Mouse (Mus musculus) heart, embryonic 16.5 days (tissue): ENCODE results near the gene Mbd5. TPM values are rescaled to one million over a fixed set of nuclear protein-coding genes. Genes with fewer than 3 reads are reported as not detected.
A peak's percentile ranks its signal among the peaks of the same experiment; 100 is the strongest.

ENCODE experiments used
- ATAC-seq: fragments of 200-750 bp; cut with Nextera tagmentation; replicated peaks from 2 replicates; pipeline ENCODE4 v1.8.0; 2017; ENCODE audit warnings: moderate number of reproducible peaks; ENCODE audit not compliant: insufficient read depth, low FRiP score; ENCODE audit errors: extremely low read depth
- H3K27ac ChIP-seq: fragments of 300-500 bp; sonication (generic); 2 replicates; pipeline ENCODE4 v1.5.1; 2014; ENCODE audit warnings: mild to moderate bottlenecking, low read length, control low read depth, moderate library complexity
- H3K27me3 ChIP-seq: fragments of 300-500 bp; sonication (generic); 2 replicates; pipeline ENCODE4 v1.6.1; 2014; ENCODE audit warnings: low read length, mixed read lengths; ENCODE audit not compliant: control insufficient read depth, insufficient read depth
- H3K36me3 ChIP-seq: fragments of 300-500 bp; sonication (generic); 2 replicates; pipeline ENCODE4 v1.6.1; 2014; ENCODE audit not compliant: control insufficient read depth, insufficient read depth
- H3K4me1 ChIP-seq: fragments of 300-500 bp; sonication (generic); 2 replicates; pipeline ENCODE4 v1.6.1; 2014; ENCODE audit warnings: low read length, mixed read lengths; ENCODE audit not compliant: control insufficient read depth, insufficient read depth
- H3K4me2 ChIP-seq: fragments of 300-500 bp; sonication (generic); 2 replicates; pipeline ENCODE4 v1.6.1; 2014; ENCODE audit warnings: low read depth, mild to moderate bottlenecking, control low read depth, low read length
- H3K4me3 ChIP-seq: fragments of 300-500 bp; sonication (generic); 2 replicates; pipeline ENCODE4 v1.5.1; 2014; ENCODE audit warnings: mild to moderate bottlenecking, control low read depth, low read length
- H3K9ac ChIP-seq: fragments of 300-500 bp; sonication (generic); 2 replicates; pipeline ENCODE4 v1.6.1; 2014; ENCODE audit warnings: low read length, control low read depth
- H3K9me3 ChIP-seq: fragments of 300-500 bp; sonication (generic); replicated peaks from 2 replicates; pipeline ENCODE4 v1.6.1; 2016; ENCODE audit warnings: low read length; ENCODE audit not compliant: control insufficient read depth
- WGBS: fragments of 180-500 bp; shearing (Covaris S2); extraction: QIAGEN DNeasy Blood & Tissue Kit; methylation state at CpG from one replicate; pipeline ENCODE4 v1.1.7; 2014; 5-methylcytosine and 5-hydroxymethylcytosine counted together
- polyA plus RNA-seq: library from polyadenylated mRNA; unstranded; fragments of >200 nt; fragmentation: Nextera tagmentation; extraction: Ambion mirVana; gene quantifications from 2 replicates; pipeline ENCODE4 v1.2.1, GENCODE M21; 2015

The Mbd5 gene
- polyA plus RNA-seq, 1 experiment from 2014 or later: 21.8 TPM

DNA sequence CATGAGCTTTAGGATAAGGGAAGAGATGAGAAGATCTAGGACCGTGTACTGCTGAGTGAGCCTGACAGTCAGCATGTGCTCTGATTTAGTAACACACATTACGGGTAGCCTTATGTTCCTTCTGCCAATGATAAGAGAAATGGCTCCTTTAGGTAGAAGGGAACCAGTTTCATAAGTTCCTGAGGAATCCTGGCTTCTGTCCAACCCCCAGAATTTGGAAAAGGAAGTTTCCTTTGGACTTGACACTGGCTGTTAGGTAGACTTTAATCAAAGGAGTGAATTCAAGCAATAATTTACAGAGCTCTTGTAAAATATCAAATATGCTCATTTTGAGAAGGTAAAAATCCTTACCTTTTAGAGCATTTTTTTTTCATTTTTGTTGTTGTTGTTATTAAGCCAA lies 396.5 kb downstream of the Mbd5 start:
- no peaks in the 10 kb centered on the region for H3K9me3 ChIP-seq
- 41% methylated on average over 2 of the region's 2 CpGs for WGBS
- H3K4me1 ChIP-seq: peaks cover 7% of the 10 kb centered on the region
- no peak overlapping the region for H3K4me3 ChIP-seq
- no peak overlapping the region for H3K4me2 ChIP-seq
- ATAC-seq: no peak
- no peak overlapping the region for H3K9ac ChIP-seq
- H3K36me3 ChIP-seq: no peaks in the 10 kb centered on the region
- no peaks in the 10 kb centered on the region for H3K27me3 ChIP-seq
- H3K27ac ChIP-seq: no peak overlapping the region

DNA sequence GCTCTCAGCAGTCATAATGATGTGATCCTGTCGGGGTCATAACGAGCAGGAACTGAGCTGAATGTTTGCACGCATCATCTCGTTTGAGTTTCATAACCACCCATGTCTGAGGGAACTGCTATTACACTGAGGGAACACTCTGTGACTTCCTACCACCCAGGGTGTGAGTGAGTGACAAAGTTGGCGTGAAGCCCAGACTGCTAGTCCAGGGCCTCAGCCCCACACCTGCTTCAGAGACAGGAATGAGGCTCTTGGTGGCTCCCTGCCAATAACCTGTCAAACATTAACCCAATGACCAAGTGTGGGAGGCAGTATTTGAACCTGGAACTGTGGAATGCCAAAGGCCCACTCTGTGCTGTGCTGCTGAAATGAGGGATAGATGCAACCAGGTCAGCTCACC lies 400.5 kb downstream of the Mbd5 start:
- 12% methylated on average over 5 of the region's 5 CpGs for WGBS
- 0 out of 2 replicates have a peak overlapping the region, but pooled peaks have one; percentile 14 for H3K4me2 ChIP-seq

DNA sequence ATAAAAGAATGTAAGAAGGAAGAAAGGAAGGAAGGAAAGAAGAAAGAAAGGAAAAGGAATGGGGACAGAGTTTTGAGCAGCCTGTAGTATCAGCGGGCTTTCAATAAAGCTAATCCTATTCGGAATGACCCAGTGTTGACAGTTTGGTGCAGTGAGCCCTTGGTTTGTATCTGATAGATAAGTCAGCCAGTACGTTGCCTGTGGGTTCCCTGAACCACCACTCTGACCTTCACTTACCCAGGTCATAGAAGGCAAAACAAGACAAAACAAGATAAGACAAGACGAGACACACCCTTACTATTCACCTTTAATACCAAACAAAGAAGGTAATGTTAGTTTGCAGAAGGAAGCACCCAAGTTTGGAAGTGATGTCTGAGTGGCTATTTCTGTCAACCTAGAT lies 401.5 kb downstream of the Mbd5 start:
- ATAC-seq: no peak
- Histone ChIP-seq H3K4me2 (no peak overlapping the region), H3K27ac (peak overlapping the region; percentile 53; the same call in 1 of the 2 replicates), H3K27me3 (no peaks in the 10 kb centered on the region), H3K9me3 (no peaks in the 10 kb centered on the region), H3K36me3 (no peaks in the 10 kb centered on the region), H3K4me1 (peaks cover 11% of the 10 kb centered on the region), H3K4me3 (no peak overlapping the region), H3K9ac (no peak overlapping the region)
- 45% methylated on average over 4 of the region's 4 CpGs for WGBS

More for the DNA sequence above, 400.5 kb downstream of the Mbd5 start:
- Histone ChIP-seq H3K27me3 (no peaks in the 10 kb centered on the region), H3K9me3 (no peaks in the 10 kb centered on the region), H3K4me1 (peaks cover 11% of the 10 kb centered on the region), H3K36me3 (no peaks in the 10 kb centered on the region), H3K4me3 (no peak overlapping the region), H3K9ac (no peak overlapping the region), H3K27ac (peak overlapping the region; percentile 87)
- ATAC-seq: peak; percentile 99

DNA sequence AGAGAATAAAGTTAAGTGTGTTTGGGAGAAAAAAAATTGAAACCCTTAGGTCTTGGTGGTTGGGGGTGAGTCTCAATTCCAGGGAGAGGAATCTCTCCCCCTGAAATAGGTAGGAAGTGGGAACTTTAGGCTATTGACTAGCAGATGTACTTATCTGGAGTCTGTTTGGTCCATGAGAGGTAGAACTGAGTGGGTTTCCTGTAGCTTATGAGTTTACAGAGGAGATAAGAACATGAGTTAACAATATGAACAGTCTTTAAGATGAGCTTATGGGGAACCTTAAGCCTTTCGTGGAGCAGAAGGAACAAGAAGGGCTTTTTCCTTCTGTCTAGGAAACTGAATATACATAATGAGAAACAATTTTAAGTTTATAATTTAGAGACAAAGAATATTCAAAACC lies 404.8 kb downstream of the Mbd5 start:
- H3K36me3 ChIP-seq: no peaks in the 10 kb centered on the region
- H3K27me3 ChIP-seq: no peaks in the 10 kb centered on the region
- peaks cover 10% of the 10 kb centered on the region for H3K4me1 ChIP-seq
- 80% methylated on average over 1 of the region's 1 CpGs for WGBS
- no peak for ATAC-seq
- no peaks in the 10 kb centered on the region for H3K9me3 ChIP-seq
- no peak overlapping the region for H3K9ac ChIP-seq
- H3K27ac ChIP-seq: no peak overlapping the region
- H3K4me3 ChIP-seq: no peak overlapping the region
- no peak overlapping the region for H3K4me2 ChIP-seq

DNA sequence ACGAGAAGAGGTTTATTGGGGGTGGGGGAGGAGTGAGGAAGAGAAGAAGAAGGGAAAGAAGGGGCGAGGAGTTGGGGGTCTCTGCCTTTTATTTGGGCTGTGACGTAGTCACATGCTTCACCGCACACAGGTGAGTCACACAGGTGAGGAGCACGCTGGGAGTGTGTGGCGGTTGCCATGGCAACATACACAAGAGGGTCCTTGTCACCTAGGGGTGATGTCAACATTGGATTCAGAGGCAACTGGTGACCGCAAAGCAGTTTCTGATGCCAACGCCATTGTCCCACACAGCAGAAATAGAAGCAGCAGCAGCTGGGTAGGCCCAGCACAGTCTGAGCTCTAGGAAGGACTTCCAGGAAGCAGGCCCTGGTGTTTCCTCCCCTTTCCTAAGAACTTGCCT lies 406.6 kb downstream of the Mbd5 start:
- Histone ChIP-seq H3K9me3 (no peaks in the 10 kb centered on the region), H3K27me3 (no peaks in the 10 kb centered on the region), H3K27ac (no peak overlapping the region), H3K4me2 (no peak overlapping the region), H3K4me1 (peaks cover 4% of the 10 kb centered on the region), H3K4me3 (no peak overlapping the region), H3K9ac (no peak overlapping the region), H3K36me3 (no peaks in the 10 kb centered on the region)
- no peak for ATAC-seq
- 84% methylated on average over 8 of the region's 8 CpGs for WGBS

DNA sequence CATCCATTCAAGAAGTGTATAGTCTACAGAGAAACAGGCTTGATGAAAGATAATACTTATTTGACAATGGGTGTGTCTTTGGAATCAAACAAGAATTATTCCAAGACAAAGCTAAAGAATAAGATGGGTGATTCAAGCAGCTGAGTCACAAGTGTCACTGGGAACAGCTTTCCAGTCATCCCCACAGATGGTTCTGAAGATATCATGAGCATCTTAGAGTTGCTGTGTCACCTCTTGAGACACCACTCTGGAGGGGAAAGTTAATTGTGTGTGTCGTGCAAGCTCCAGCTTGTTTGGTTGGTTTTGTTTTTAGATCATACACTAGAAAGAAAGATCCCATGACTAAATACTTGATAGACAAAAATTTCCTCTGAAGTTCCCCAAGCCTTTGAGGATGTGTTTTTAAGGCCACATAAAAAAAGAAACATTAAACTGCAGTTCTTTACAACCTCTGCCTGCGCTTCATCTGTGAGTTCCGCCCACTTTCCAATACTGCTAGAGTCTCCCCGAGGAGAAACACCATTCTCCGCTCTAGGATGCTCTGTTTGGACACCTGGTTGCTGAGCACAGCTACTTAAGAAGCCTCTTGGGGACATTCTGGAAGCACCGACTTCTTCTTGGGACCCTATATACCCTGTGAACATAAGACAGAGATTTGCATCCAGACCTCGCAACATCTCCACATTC lies 409.0 kb downstream of the Mbd5 start:
- WGBS: 80% methylated on average over 7 of the region's 7 CpGs
- Histone ChIP-seq H3K27ac (no peak overlapping the region), H3K27me3 (no peaks in the 10 kb centered on the region), H3K4me3 (no peak overlapping the region), H3K9me3 (no peaks in the 10 kb centered on the region), H3K9ac (no peak overlapping the region), H3K36me3 (no peaks in the 10 kb centered on the region), H3K4me2 (no peak overlapping the region), H3K4me1 (no peaks in the 10 kb centered on the region)
- ATAC-seq: no peak

DNA sequence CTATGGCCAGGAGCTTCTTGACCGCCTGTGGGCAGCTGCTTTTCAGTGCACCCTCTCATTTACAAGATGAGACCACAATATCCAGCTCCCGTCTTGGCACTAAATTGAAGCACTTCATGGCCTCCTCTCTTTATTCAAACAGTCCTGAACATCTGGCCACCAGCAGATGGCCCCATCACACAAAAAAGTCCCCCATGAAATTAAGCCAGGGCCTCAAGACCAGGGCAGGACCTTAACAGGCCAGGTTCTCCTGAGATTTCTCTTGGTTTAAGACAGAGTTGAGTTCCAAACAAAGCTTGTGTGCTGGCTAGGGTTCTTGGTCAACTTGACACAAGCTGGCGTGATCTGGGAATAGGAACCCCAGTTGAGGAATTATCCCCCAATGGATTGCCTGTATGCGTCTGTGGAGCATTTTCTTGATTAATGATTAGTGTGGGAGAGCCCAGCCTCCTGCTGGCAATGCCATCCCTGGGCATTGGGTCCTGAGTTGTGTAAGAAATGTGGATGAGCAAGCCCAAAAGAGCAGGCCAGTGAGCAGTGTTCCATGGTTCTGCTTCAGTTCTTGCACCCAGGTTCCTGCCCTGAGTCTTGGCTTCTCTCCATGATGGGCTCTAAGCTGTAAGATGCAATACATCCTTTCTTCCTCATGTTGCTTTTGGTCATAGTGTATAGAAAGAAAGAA lies 409.7 kb downstream of the Mbd5 start:
- Histone ChIP-seq H3K4me1 (no peaks in the 10 kb centered on the region; the same call in 1 of the 2 replicates), H3K27ac (no peak overlapping the region), H3K4me3 (no peak overlapping the region), H3K36me3 (no peaks in the 10 kb centered on the region), H3K9me3 (no peaks in the 10 kb centered on the region), H3K27me3 (no peaks in the 10 kb centered on the region), H3K4me2 (no peak overlapping the region), H3K9ac (no peak overlapping the region)
- 62% methylated on average over 4 of the region's 4 CpGs for WGBS
- 0 out of 2 replicates have a peak, but pooled peaks have one; percentile 10 for ATAC-seq

DNA sequence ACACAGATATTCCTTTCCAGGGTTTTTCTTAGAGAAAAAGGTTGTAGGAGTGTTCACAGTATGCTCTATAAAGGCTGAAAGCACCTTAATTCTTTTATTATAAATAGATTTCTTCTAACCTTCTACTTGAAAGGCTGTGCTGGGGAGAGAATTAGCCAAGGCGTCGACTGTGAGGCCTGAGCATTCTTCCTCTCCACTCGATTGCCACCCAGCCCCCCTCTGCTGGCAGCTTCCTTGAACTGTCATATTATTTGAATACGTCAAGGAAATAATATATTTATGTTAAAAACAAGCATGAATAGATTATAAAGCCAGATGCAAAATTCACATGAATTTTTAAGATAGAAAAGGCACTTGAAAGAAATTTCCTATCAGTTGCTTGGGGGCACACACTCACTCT lies 410.4 kb downstream of the Mbd5 start:
- Histone ChIP-seq H3K27me3 (no peaks in the 10 kb centered on the region), H3K4me1 (no peaks in the 10 kb centered on the region; the same call in 1 of the 2 replicates)
- WGBS: 52% methylated on average over 4 of the region's 4 CpGs

DNA sequence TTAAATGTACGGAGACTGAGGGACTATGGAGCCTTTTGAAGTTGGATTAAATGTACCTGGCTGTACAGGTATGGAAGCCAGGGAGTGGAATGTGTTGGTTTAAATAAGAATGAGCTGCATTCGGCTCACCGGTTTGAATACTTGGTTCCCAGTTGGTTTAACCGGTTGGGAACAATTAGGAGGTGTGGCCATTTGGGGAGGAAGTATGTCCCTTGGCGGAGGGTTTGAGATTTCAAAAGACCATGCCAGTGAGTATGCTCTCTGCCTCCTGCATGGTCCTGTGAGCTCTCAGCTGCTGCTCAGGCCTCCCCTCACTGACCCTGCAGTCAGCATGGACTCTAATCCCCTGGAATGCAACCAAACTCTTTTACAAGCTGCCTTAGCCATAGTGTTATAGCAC lies 415.2 kb downstream of the Mbd5 start:
- H3K4me3 ChIP-seq: no peak overlapping the region
- H3K9me3 ChIP-seq: no peaks in the 10 kb centered on the region
- WGBS: 49% methylated on average over 5 of the region's 5 CpGs
- H3K36me3 ChIP-seq: no peaks in the 10 kb centered on the region
- ATAC-seq: no peak; the same call in 1 of the 2 replicates
- H3K27ac ChIP-seq: no peak overlapping the region
- no peak overlapping the region for H3K4me2 ChIP-seq
- H3K9ac ChIP-seq: no peak overlapping the region
- H3K4me1 ChIP-seq: peaks cover 6% of the 10 kb centered on the region
- H3K27me3 ChIP-seq: no peaks in the 10 kb centered on the region

More for the DNA sequence above, 410.4 kb downstream of the Mbd5 start:
- H3K36me3 ChIP-seq: no peaks in the 10 kb centered on the region
- H3K9me3 ChIP-seq: no peaks in the 10 kb centered on the region
- no peak overlapping the region for H3K9ac ChIP-seq
- no peak overlapping the region for H3K4me3 ChIP-seq
- H3K4me2 ChIP-seq: no peak overlapping the region
- H3K27ac ChIP-seq: no peak overlapping the region
- ATAC-seq: no peak
